Mouse (Mus musculus) hindbrain, embryonic 13.5 days (tissue): Measurements from ENCODE around the gene Gdf1. TPM values are rescaled to one million over a fixed set of nuclear protein-coding genes. Genes with fewer than 3 reads are reported as not detected.

ENCODE experiments used
- ATAC-seq: fragments of 200-750 bp; cut with Nextera tagmentation; 2 replicates; pipeline ENCODE4 v1.8.0; 2017; ENCODE audit warnings: moderate TSS enrichment; ENCODE audit not compliant: low FRiP score
- H3K27ac ChIP-seq: fragments of 300-500 bp; sonication (generic); 2 replicates; pipeline ENCODE4 v1.5.1; 2015; ENCODE audit warnings: inconsistent platforms, mild to moderate bottlenecking, moderate library complexity
- H3K27me3 ChIP-seq: fragments of 300-500 bp; sonication (generic); 2 replicates; pipeline ENCODE4 v1.6.1; 2015; ENCODE audit warnings: mild to moderate bottlenecking, inconsistent platforms
- H3K36me3 ChIP-seq: fragments of 300-500 bp; sonication (generic); 2 replicates; pipeline ENCODE4 v1.6.1; 2015; ENCODE audit warnings: mild to moderate bottlenecking, inconsistent platforms
- H3K4me1 ChIP-seq: fragments of 300-500 bp; sonication (generic); replicated peaks from 2 replicates; pipeline ENCODE4 v1.6.1; 2015; ENCODE audit warnings: inconsistent platforms
- H3K4me2 ChIP-seq: fragments of 300-500 bp; sonication (generic); 2 replicates; pipeline ENCODE4 v1.6.1; 2015; ENCODE audit warnings: inconsistent platforms, mild to moderate bottlenecking, moderate library complexity
- H3K4me3 ChIP-seq: fragments of 300-500 bp; sonication (generic); 2 replicates; pipeline ENCODE4 v1.5.1; 2015; ENCODE audit warnings: mild to moderate bottlenecking, inconsistent platforms
- H3K9ac ChIP-seq: fragments of 300-500 bp; sonication (generic); 2 replicates; pipeline ENCODE4 v1.6.1; 2015; ENCODE audit warnings: mild to moderate bottlenecking, inconsistent platforms
- H3K9me3 ChIP-seq: fragments of 300-500 bp; sonication (generic); 2 replicates; pipeline ENCODE4 v1.6.1; 2016; ENCODE audit warnings: inconsistent platforms
- WGBS: fragments of 180-500 bp; shearing (Covaris S2); methylation state at CpG from one replicate; pipeline ENCODE4 v1.1.7; 2015; 5-methylcytosine and 5-hydroxymethylcytosine counted together
- polyA plus RNA-seq: library from polyadenylated mRNA; unstranded; fragments of >200 nt; fragmentation: Nextera tagmentation; extraction: Ambion mirVana; gene quantifications from 2 replicates; pipeline ENCODE4 v1.2.1, GENCODE M21; 2015

The Gdf1 gene
- polyA plus RNA-seq: 1.2 and 2.6 TPM in 2 replicates

DNA sequence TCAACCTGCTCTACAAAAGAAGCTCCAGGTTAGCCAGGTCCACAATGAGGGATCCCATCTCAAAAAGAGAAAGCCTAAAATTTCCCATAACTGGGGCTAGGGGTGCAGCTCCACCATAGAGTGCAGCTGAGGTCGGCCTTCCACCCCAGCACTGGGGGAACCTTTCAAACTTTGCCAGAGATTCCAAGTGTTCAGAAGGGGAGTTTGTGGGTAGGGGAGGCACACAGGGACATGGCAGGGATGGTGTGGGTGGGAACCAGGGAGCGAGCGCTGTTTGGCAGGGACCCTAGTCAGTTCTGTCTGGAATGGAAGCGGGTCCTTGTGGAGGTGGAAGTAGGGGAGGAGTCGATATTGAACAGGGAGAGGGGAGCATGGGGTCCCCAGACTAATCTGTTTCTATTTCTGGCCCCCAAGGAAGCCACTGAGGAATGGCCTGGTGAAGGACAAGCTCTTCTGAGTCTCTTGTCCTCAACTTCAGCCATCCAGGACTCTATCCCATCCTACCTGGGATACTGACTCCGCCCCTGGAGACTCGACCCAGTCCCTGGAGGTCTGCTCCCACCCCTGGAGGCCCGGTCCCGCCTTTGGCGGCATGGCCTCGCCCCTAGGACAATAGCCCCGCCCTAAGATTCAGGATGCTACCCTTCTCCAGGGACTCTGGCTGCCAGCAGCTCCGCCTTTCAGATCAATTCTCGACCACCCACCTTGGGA is at the start of gene Gdf1:
TSS of gene Gdf1 (plus strand) at position 694 of the 711 bp plus-strand sequence.
- H3K36me3 ChIP-seq: peaks cover 88% of the 10 kb centered on the region
- 30% methylated on average over 14 of the region's 14 CpGs for WGBS

DNA sequence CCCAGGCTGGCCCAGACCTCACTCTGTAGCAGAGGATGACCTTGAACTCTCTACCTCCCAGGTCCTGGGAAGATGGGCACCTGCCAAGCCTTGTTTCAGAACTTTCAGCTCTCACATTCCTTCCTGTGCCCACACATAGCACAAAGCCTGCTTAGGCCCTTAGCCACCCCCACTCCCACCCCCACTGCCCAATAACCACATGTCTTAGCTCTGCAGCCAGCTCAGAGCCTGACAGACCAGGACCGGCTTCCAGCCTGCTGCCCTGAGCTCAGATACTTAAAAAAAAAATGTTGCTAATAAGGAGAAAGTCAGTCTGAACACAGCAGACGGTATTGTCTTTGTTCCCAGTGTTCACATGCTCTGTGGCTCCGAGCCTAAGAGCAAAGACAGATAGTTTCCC is 48.6 kb upstream of the Gdf1 start:
- WGBS: 56% methylated on average over 3 of the region's 3 CpGs

More for the DNA sequence above, at the start of gene Gdf1:
- peak within 1 kb of the TSS; percentile 56 for H3K9ac ChIP-seq
- peaks cover 32% of the 10 kb centered on the region for H3K4me1 ChIP-seq
- no peaks in the 10 kb centered on the region for H3K9me3 ChIP-seq
- no peak within 1 kb of the TSS for H3K27ac ChIP-seq
- peaks cover 15% of the 10 kb centered on the region; the same call in 1 of the 2 replicates for H3K27me3 ChIP-seq
- ATAC-seq: no peak
- H3K4me2 ChIP-seq: peak within 1 kb of the TSS; percentile 29; the same call in 1 of the 2 replicates
- H3K4me3 ChIP-seq: 0 out of 2 replicates have a peak within 1 kb of the TSS, but pooled peaks have one; percentile 0

DNA sequence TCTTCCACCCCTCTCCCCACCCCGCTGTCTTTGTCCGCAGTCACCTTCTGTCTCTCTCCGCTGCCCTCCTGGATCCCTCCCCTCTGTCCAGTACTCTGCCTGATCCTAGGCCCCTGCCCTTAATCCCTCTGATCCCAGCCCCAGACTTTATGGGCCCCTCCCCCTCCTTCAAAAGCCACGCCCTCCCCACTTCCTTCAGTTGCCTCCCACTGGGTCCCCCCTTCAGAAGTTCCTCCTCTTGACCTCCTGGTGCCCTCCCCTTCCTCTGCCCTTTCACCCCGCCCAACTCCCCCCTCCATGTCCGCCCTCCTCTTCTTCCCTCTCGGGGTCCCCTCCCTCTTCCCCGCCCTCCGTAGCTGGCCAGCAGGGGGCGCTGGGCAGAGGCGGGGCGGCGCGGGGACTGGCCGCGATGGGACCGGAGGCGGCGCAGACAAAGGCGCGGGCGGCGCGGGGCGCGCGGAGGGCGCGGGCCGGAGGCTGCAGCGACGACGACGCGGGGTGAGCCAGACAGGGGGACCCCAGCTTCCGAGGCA is 46.9 kb upstream of the Gdf1 start, which contains the start of gene Homer3:
TSS of gene Homer3 (plus strand) at position 225 of the 533 bp plus-strand sequence.
- H3K36me3 ChIP-seq: peaks cover 29% of the 10 kb centered on the region
- under 1% methylated on average over 34 of the region's 36 CpGs for WGBS
- 0 out of 2 replicates have a peak, but pooled peaks cover 4% of the 10 kb centered on the region for H3K27me3 ChIP-seq
- H3K9ac ChIP-seq: peak within 1 kb of the TSS; percentile 94
- H3K4me1 ChIP-seq: peaks cover 36% of the 10 kb centered on the region
- peak within 1 kb of the TSS; percentile 75 for H3K4me3 ChIP-seq
- H3K9me3 ChIP-seq: no peaks in the 10 kb centered on the region
- peak within 1 kb of the TSS; percentile 74 for H3K4me2 ChIP-seq
- H3K27ac ChIP-seq: peak within 1 kb of the TSS; percentile 55
- peak; percentile 81 for ATAC-seq

More for the DNA sequence above, 48.6 kb upstream of the Gdf1 start:
- H3K27me3 ChIP-seq: 0 out of 2 replicates have a peak, but pooled peaks cover 4% of the 10 kb centered on the region
- H3K4me3 ChIP-seq: no peak overlapping the region
- ATAC-seq: no peak
- no peak overlapping the region for H3K9ac ChIP-seq
- no peaks in the 10 kb centered on the region for H3K9me3 ChIP-seq
- no peak overlapping the region for H3K4me2 ChIP-seq
- peak overlapping the region; percentile 8; the same call in 1 of the 2 replicates for H3K27ac ChIP-seq
- H3K36me3 ChIP-seq: peaks cover 12% of the 10 kb centered on the region
- H3K4me1 ChIP-seq: peaks cover 36% of the 10 kb centered on the region

DNA sequence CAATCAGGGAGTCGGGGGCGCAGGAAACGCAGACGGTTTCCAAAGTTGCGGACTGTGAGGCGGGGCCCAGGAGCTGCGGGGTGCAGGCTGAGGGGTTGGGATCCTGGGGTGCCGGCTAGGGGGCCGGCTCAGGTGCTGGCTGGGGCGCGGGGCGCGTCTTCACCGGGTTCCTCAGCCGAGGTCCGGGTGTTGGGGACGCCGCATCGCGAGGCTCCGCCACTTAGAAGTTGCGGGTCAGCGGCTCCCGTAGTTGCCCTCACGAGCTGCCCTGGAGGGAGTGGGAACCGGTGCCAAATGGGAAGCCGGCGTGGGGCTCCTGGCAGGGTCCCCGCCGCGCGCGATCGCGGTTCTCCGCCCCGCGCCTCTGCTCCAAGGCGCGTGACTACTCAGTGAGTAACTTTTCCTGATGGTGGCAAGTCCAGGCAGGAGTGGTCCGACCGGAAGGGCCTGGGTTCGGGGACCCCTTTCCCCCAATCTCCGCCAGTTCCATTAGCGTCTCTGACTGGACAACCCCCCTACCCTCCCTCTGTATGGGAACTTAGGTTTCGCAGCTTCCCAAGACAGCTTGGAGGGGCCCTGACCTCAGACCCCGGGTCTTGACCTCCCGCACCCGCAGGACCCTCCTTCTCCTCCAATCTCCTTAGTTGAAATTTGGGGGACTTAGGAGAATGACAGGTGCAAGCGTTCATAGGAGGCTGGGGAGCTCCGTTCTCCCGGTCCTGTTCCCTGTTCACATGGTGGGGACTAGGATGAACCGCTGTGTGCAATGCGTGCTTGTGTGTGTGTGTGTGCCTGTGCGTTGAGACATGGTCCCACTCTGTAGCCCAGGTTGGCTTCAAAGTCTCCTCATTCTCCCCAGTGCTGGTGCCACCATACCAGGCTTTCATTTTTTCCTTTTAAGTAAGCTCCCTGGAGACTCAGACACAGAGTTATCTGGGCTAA is 46.2 kb upstream of the Gdf1 start:
- under 1% methylated on average over 54 of the region's 55 CpGs for WGBS
- peak overlapping the region; percentile 94 for H3K9ac ChIP-seq
- H3K9me3 ChIP-seq: no peaks in the 10 kb centered on the region
- H3K4me2 ChIP-seq: peak overlapping the region; percentile 74
- H3K27ac ChIP-seq: peak overlapping the region; percentile 55
- H3K36me3 ChIP-seq: peaks cover 35% of the 10 kb centered on the region
- ATAC-seq: peak; percentile 65
- H3K4me1 ChIP-seq: peaks cover 33% of the 10 kb centered on the region
- H3K27me3 ChIP-seq: 0 out of 2 replicates have a peak, but pooled peaks cover 1% of the 10 kb centered on the region
- H3K4me3 ChIP-seq: peak overlapping the region; percentile 75

DNA sequence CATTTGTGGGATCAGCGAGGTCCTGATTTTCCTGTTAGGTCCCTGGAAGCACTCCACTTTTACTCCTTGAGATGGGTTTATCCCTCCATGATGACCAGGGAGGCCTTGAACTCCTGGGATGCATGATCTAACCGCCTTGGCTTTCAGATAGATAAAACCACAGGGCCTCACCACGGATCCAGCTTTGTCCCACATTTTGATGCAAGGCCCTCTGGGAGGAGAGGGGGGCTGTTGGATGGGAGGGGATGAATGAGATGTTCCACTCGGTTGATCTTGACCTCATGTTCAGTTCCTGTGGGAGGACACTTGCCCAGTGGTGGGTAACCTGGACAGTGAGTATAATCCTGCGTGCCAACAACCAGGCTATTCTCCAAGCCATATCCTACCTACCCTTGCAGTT is 45.2 kb upstream of the Gdf1 start:
- ATAC-seq: no peak
- H3K4me3 ChIP-seq: no peak overlapping the region
- peaks cover 33% of the 10 kb centered on the region for H3K4me1 ChIP-seq
- 74% methylated on average over 5 of the region's 5 CpGs for WGBS
- H3K4me2 ChIP-seq: peak overlapping the region; percentile 74
- peaks cover 45% of the 10 kb centered on the region for H3K36me3 ChIP-seq
- no peaks in the 10 kb centered on the region for H3K9me3 ChIP-seq
- no peak overlapping the region for H3K27ac ChIP-seq
- no peaks in the 10 kb centered on the region for H3K27me3 ChIP-seq
- H3K9ac ChIP-seq: no peak overlapping the region

DNA sequence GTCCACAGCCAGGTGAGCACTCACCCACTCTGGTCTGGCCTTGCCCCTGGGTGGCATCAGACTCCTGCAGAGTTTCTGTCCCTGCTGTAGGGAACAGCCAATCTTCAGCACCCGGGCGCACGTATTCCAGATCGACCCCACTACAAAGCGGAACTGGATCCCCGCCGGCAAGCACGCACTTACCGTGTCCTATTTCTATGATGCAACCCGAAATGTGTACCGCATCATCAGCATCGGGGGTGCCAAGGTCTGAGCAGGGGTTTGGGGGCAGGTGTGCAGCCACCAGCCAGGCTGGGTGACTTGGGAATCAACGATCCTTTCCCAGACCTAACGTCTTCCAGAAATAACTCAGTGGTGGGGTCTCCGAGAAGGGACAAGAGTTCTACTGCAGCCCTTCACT is 44.3 kb upstream of the Gdf1 start:
- H3K27me3 ChIP-seq: no peaks in the 10 kb centered on the region
- no peak overlapping the region for H3K27ac ChIP-seq
- peaks cover 33% of the 10 kb centered on the region for H3K4me1 ChIP-seq
- no peak overlapping the region for H3K4me3 ChIP-seq
- H3K9ac ChIP-seq: no peak overlapping the region
- H3K36me3 ChIP-seq: peaks cover 52% of the 10 kb centered on the region
- no peaks in the 10 kb centered on the region for H3K9me3 ChIP-seq
- no peak for ATAC-seq
- WGBS: 98% methylated on average over 15 of the region's 15 CpGs
- no peak overlapping the region for H3K4me2 ChIP-seq

DNA sequence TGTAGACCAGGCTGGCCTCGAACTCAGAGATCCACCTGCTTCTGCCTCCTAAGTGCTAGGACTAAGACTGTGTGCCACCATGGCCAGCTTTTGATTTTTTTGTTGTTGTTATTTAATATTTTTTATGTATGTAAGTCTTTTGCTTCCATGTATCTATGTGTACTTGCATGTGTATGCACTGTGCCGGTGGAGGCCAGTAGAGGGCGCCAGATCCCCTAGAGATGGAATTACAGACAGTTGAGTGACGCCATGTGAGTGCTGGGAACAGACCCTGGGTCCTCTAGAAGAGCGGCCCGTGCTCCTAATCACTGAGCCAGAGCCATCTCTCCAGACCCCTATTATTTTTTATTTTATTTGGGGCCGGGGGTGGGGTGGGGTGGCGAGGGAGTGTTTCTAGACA is 42.9 kb upstream of the Gdf1 start:
- H3K4me3 ChIP-seq: no peak overlapping the region
- no peak for ATAC-seq
- H3K27me3 ChIP-seq: no peaks in the 10 kb centered on the region
- peaks cover 67% of the 10 kb centered on the region for H3K36me3 ChIP-seq
- no peaks in the 10 kb centered on the region for H3K9me3 ChIP-seq
- no peak overlapping the region for H3K9ac ChIP-seq
- WGBS: 90% methylated on average over 8 of the region's 8 CpGs
- H3K4me1 ChIP-seq: peaks cover 28% of the 10 kb centered on the region
- no peak overlapping the region for H3K4me2 ChIP-seq
- H3K27ac ChIP-seq: no peak overlapping the region

DNA sequence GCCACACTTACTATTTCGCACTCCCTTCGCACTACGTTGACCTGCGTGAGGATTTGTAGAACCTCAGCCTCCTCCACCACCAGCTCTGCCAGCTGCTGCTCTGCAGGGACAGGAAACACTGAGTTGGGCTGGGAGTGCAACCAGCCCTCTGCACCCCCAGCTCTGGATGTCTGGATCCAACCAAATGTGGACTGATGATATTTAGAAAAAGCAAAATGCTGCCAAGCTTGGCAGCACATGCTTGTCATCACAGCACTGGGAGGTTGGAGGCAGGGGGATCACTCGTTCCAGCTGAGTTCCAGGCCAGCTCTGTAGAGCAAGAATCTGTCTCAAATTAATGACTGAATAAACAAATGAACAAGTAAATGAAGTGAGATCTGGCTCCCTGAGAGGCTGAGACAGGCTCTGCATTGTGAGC is 35.6 kb upstream of the Gdf1 start:
- no peak for ATAC-seq
- H3K27me3 ChIP-seq: no peaks in the 10 kb centered on the region
- H3K9ac ChIP-seq: no peak overlapping the region
- no peak overlapping the region for H3K27ac ChIP-seq
- no peak overlapping the region for H3K4me3 ChIP-seq
- H3K4me2 ChIP-seq: no peak overlapping the region
- no peaks in the 10 kb centered on the region for H3K9me3 ChIP-seq
- H3K4me1 ChIP-seq: no peaks in the 10 kb centered on the region
- peaks cover 94% of the 10 kb centered on the region for H3K36me3 ChIP-seq
- 73% methylated on average over 5 of the region's 5 CpGs for WGBS

DNA sequence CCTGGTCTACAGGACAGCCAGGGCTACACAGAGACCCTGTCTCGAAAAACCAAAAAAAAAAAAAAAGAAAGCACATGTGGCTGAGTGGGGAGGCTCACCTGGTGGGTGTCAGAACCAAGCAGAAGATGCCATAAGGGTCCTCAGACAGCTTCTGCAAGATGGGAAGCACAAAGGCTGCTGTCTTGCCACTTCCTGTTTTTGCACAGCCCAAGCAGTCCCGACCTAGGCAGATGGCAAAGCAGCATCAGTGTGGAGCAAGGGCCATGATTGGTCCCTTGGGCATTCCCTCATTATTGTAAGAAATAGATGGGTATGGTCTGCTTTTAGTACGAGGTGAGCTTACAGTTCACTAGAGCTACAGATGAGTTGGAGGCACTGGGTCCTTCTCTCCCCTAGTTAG is 28.7 kb upstream of the Gdf1 start:
- WGBS: 87% methylated on average over 3 of the region's 3 CpGs
- ATAC-seq: no peak
- Histone ChIP-seq H3K36me3 (peaks cover 56% of the 10 kb centered on the region), H3K27me3 (no peaks in the 10 kb centered on the region), H3K27ac (no peak overlapping the region), H3K4me3 (0 out of 2 replicates have a peak overlapping the region, but pooled peaks have one; percentile 82), H3K4me1 (peaks cover 38% of the 10 kb centered on the region), H3K9me3 (no peaks in the 10 kb centered on the region), H3K4me2 (0 out of 2 replicates have a peak overlapping the region, but pooled peaks have one; percentile 93), H3K9ac (no peak overlapping the region)

DNA sequence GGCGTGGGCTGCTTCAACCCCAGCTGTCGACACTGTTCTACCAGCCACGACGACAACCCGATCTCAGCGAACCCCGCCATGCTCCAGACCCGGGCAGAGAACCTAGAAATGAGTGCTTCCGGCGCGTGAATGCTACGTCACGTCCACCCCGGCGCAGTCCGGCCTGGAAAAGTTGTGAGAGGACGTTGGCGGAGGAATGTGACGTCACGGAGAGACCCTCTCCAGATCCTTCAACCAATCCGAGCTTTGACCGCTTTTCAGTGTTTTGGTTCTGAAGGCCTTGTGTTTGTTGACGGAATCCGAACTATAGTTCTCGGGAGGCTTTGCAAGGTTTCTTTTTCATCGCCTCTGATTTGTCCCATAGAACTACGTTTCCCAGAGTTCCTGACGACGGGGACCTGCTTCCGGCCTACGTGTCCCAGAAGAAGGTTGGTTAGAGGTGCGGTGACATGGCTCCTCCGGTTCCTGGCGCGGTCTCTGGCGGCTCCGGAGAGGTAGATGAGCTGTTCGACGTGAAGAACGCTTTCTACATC is 27.2 kb upstream of the Gdf1 start, which contains the start of the genes Ddx49 and Cope:
TSS of gene Ddx49 (minus strand) at position 132 of the 533 bp plus-strand sequence.
TSS of gene Cope (plus strand) at position 161 of the 533 bp plus-strand sequence.
- under 1% methylated on average over 40 of the region's 40 CpGs for WGBS
- H3K9me3 ChIP-seq: no peaks in the 10 kb centered on the region
- peak within 1 kb of the TSS; percentile 93 for H3K4me2 ChIP-seq
- peak within 1 kb of the TSS; percentile 87 for H3K9ac ChIP-seq
- peaks cover 38% of the 10 kb centered on the region for H3K4me1 ChIP-seq
- peak within 1 kb of the TSS; percentile 82 for H3K4me3 ChIP-seq
- peak within 1 kb of the TSS; percentile 74 for H3K27ac ChIP-seq
- no peaks in the 10 kb centered on the region for H3K27me3 ChIP-seq
- H3K36me3 ChIP-seq: peaks cover 54% of the 10 kb centered on the region
- peak; percentile 93 for ATAC-seq

DNA sequence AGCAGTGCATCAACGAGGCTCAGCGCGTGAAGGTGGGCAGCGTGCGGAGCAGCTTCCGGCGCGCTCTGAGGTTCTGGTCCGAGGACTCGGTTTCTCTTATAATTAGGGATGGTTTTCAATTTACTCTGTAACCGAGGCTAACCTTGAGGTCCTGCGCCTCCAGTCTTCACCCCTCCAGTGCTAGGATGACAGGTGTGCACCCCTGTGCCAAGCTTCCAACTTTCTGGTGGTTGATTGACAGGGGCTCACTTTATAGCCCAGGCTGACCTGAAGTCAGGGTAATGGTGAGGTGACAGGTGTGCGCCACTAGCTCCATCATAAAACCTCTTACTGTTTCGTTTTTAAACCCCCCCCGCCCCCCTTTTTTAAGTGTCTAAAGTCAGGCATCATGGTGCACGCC is 26.7 kb upstream of the Gdf1 start:
- H3K9ac ChIP-seq: peak overlapping the region; percentile 87
- no peak; the same call in 1 of the 2 replicates for ATAC-seq
- H3K27me3 ChIP-seq: no peaks in the 10 kb centered on the region
- peak overlapping the region; percentile 82 for H3K4me3 ChIP-seq
- H3K4me1 ChIP-seq: peaks cover 38% of the 10 kb centered on the region
- H3K4me2 ChIP-seq: peak overlapping the region; percentile 93
- H3K36me3 ChIP-seq: peaks cover 54% of the 10 kb centered on the region
- no peaks in the 10 kb centered on the region for H3K9me3 ChIP-seq
- H3K27ac ChIP-seq: peak overlapping the region; percentile 74
- 5% methylated on average over 16 of the region's 16 CpGs for WGBS
